Mouse (Mus musculus) kidney, postnatal 25 days (tissue): Measurements from ENCODE around the gene Fbxo44.

Source experiments
- DNase-seq, 2 experiments: peaks; one replicate each; pipeline ENCODE4 v3.0.0; 2021; ENCODE audit warnings: mixed read lengths in 2 of 2

Fbxo44 gene

GRCm38 (mm10) chr4:148164461-148164860 lies 4.2 kb upstream of the Fbxo44 start:
- DNase-seq: no peak

GRCm38 (mm10) chr4:148164002-148164439 lies 3.7 kb upstream of the Fbxo44 start:
- peak; percentile 84 to 95 for DNase-seq

GRCm38 (mm10) chr4:148159544-148160435 lies 492 bp downstream of the Fbxo44 start:
- peak; percentile 97 for DNase-seq

GRCm38 (mm10) chr4:148158436-148159348 lies 1.6 kb downstream of the Fbxo44 start:
- DNase-seq: peak; percentile 29 to 62

- DNase-seq: peak in 1 of 2 experiments; percentile 79
Measured at GRCm38 (mm10) chr4:148154982-148155381, 5.3 kb downstream of the Fbxo44 start.

- no peak for DNase-seq
Measured at GRCm38 (mm10) chr4:148154006-148154405, 6.3 kb downstream of the Fbxo44 start.

GRCm38 (mm10) chr4:148152547-148152946 lies 7.7 kb downstream of the Fbxo44 start:
- no peak for DNase-seq

GRCm38 (mm10) chr4:148151267-148152168 lies 8.8 kb downstream of the Fbxo44 start, which contains the start of gene Fbxo6:
Gene Fbxo6, minus strand, starts transcription at chr4:148152140.
- DNase-seq: peak; percentile 89 to 95

GRCm38 (mm10) chr4:148150953-148151266 lies 9.4 kb downstream of the Fbxo44 start:
- no peak for DNase-seq

GRCm38 (mm10) chr4:148150242-148150641 lies 10.0 kb downstream of the Fbxo44 start:
- DNase-seq: no peak

GRCm38 (mm10) chr4:148149540-148149939 lies 10.7 kb downstream of the Fbxo44 start:
- peak in 1 of 2 experiments; percentile 52 for DNase-seq

- DNase-seq: no peak
Measured at GRCm38 (mm10) chr4:148147714-148148113, 12.6 kb downstream of the Fbxo44 start.

- no peak for DNase-seq
Measured at GRCm38 (mm10) chr4:148143721-148144120, 16.6 kb downstream of the Fbxo44 start.

GRCm38 (mm10) chr4:148140098-148141011 lies 19.9 kb downstream of the Fbxo44 start:
- peak; percentile 96 to 97 for DNase-seq

GRCm38 (mm10) chr4:148139767-148140097 lies 20.6 kb downstream of the Fbxo44 start:
- no peak for DNase-seq

- DNase-seq: no peak
Measured at GRCm38 (mm10) chr4:148137503-148137902, 22.8 kb downstream of the Fbxo44 start.

- DNase-seq: no peak
Measured at GRCm38 (mm10) chr4:148134988-148135387, 25.3 kb downstream of the Fbxo44 start.

- no peak for DNase-seq
Measured at GRCm38 (mm10) chr4:148131497-148132081, 28.7 kb downstream of the Fbxo44 start.

GRCm38 (mm10) chr4:148130561-148131413 lies 29.5 kb downstream of the Fbxo44 start, which contains the start of gene Draxin:
Gene Draxin, minus strand, starts transcription at chr4:148130698.
- peak; percentile 42 to 66 for DNase-seq

GRCm38 (mm10) chr4:148130133-148130532 lies 30.1 kb downstream of the Fbxo44 start, which contains the start of gene Mad2l2:
Gene Mad2l2, plus strand, starts transcription at chr4:148130384.
- no peak for DNase-seq
